Mouse (Mus musculus): ENCODE data around the gene Evi5l.
"Not testable (repeated sequence)": the region's sequence is repeated elsewhere in the genome, so short reads cannot be mapped to it uniquely, and the experiment has no call there.

Evi5l gene

DNA sequence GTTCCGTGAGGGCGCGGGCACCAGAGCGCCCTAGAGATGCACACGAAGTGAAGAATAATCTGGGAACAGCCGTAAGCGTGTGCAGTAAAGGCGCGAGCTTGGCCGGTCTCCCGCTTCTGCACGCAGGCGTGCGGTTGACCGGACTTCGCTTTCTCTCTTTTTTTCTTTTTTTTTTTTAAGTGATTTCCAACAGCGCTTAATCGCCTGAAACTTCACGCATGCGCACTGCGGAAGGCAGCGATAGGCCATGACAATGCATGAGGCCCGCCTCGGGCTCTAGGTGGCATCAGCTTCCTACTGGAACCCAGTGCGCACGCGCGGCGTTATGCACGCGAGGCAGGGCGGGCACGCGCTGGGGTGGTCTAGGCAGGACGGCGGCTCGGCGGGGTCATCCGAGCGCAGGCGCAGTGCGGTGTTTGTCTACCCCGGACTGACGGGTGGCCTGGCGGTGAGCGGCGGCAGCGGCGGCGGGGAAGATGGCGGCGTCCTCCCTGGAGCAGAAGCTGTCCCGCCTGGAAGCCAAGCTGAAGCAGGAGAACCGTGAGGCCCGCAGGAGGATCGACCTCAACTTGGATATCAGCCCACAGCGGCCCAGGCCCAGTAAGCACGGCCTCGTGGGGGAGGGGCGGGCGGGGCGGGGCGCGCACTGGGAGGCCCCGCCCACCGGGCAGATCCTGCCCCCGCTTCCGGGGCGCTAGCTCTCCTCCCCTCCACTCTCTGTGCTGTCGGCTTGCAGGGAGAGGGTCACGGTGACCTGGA lies 72.2 kb downstream of the Evi5l start, which contains the start of the genes Map2k7 and Gm49320:
TSS of gene Map2k7 (plus strand) at position 307 of the 759 bp plus-strand sequence.
TSS of gene Gm49320 (plus strand) at position 432 of the 759 bp plus-strand sequence.
- ATAC-seq (ENCODE audit: low TSS enrichment) = peak; percentile 92

DNA sequence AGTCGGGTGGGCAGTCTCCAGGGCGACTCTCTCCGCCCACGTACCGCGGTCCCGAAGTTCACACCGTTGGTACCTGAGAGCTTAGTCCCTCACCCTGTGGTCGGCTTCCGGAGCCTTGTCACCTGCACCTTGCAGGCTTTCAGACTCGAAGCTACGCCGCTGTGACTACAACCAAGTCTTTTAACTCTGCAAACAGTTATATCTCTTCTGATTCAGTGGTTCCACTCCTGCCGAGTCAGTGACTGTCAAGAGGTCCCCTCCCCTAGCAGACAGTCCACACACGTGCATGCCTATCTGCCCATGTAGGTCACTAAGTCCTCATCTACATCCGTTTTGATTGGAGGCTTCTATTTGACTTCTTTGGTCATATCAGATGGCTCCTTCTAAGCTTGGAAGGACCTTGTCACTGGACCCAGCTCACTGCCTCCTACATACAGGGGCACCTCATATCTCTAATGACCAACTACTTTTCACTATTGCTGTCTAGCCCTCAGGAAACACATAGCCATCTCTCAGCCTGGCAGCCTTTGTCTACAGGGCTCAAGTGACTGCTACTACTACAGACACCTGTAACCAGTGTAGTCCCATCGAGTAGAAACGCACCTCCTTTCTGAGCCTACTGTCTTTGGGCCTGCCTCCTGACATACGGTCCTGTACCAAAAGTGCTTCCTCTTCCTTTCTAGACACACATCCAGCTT lies 73.0 kb downstream of the Evi5l start:
- ATAC-seq (ENCODE audit: low TSS enrichment) = no peak

DNA sequence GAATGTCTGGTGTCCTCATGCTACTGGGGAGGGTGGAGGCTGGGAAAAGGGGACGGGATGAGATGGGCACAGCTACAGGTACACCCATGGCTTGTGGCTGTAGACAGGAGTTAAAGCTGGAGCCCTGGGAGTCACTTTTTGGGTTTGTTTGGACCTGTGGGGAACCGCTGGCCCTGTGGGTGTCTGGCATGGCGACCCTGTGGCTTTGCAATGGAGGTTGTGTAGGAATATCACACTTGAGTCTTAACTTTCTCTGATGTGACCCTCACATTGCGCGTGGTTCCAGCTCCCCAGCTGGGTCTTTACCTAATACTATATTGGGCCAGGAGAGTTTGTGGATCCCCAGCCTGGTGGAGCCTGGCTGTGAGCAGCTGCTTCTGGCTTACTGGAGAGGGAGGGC lies 78.7 kb downstream of the Evi5l start:
- ATAC-seq (ENCODE audit: low TSS enrichment) = no peak

DNA sequence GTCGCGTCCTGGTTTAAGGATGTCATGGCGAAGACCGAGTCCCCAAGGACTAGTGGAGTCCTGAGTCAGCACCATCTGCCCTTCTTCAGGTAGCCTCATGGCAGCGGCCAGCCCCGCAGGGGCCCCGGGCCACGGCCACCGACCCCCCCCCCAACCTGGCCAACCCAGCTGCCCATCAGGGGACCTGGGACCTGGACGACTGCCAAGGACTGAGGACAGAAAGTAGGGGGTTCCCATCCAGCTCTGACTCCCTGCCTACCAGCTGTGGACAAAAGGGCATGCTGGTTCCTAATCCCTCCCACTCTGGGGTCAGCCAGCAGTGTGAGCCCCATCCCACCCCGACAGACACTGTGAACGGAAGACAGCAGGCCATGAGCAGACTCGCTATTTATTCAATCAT lies 79.4 kb downstream of the Evi5l start:
- ATAC-seq (ENCODE audit: low TSS enrichment) = no peak

DNA sequence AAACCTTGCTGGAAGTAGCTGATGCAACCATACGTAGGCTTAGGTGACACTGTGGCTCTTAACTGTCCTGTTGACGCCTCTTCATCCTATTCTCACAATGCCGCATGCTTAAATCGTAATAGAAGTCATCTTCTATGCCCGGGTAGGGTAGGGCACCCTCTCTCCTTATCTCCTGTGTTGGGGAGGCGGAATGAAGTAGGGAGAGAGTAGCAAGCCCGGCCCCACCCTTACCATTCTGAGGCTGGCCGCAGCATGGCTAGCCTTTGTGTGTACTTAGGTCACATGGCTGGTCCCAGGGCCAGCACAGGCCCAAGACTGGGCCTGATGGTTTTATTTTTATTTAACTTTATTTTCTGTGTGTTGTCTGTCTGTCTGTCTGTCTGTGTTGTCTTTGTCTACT lies 80.9 kb downstream of the Evi5l start:
- no peak for ATAC-seq (ENCODE audit: low TSS enrichment)

DNA sequence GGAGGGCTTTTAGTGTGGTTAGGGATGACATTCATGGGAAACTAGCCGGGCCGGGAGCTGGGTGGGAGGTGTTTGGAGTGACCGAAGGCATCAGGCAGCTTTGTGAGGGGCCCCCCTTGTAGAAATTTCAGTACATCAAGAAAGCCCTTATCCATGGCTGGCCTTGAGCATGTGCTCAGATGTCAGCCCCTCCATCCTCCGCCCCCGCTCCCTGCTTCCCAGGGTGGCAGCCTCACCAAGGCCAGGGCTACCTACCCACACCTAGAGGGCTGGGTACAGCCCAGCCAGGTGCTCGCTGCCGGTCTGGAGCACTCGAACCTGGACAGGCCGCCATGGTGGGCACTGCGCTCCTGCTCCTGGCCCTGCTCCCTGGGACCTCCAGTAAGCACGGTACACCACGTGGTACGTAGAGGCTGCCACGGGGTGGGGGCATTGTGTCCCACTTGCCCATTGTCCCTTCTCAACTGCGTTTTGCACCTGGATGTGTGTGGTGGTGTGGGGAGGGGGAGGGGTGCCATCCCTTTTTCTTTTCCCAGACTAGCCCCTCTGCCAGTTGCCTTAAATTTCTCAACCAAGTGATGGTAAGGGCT lies 81.7 kb downstream of the Evi5l start, which contains the start of gene Tgfbr3l:
TSS of gene Tgfbr3l (plus strand) at position 264 of the 590 bp plus-strand sequence.
- ATAC-seq (ENCODE audit: low TSS enrichment) = no peak

DNA sequence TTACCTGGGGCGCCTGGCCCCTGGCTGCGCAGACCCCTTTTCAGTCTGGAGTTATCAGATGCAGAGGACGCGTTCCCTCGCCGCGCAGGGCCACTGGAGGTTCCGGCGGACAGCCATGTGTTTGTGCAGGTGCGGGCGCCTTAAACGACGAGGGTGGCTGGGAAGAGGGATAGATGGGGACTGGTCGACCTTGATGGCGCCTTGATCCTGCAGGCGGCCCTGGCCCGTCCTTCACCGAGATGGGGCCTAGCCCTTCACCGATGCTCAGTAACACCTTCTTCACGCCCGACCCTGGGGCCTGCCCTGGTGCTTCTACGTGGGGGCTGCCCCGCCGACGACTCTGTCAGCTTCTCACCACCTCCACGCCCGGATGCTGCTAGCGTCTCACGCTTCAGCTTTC lies 82.8 kb downstream of the Evi5l start:
- no peak for ATAC-seq (ENCODE audit: low TSS enrichment)

DNA sequence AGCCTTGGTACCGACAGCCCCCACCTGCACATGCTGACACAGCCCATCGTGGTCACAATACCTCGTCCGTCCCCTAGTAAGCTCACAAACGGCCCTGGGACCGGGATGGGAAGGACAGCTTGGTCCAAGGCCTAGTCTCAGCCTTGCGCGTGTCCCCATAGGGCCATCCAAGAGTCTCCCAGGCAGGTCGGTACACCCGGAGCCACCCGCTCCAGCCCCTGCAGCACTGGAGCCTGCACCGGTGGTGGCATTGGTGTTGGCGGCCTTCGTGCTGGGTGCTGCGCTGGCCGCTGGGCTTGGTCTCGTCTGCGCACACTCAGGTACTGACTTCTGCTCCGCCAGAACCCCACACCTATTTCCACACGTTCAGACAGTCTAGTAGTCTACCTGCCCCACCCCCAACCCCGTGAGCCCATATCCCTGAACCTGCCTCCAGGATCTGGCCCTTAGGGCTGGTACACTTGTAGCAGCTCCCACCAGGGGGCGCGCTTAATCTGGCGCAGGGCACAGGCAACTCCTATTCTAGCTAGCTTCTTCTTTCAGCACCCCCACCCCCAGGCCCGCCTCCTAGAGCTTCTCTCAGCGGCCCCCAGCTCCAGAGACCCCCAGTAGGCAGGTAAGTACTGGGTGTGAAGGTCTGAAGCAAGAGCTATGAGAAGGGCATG lies 84.1 kb downstream of the Evi5l start:
- peak; percentile 55 for ATAC-seq (ENCODE audit: low TSS enrichment)

DNA sequence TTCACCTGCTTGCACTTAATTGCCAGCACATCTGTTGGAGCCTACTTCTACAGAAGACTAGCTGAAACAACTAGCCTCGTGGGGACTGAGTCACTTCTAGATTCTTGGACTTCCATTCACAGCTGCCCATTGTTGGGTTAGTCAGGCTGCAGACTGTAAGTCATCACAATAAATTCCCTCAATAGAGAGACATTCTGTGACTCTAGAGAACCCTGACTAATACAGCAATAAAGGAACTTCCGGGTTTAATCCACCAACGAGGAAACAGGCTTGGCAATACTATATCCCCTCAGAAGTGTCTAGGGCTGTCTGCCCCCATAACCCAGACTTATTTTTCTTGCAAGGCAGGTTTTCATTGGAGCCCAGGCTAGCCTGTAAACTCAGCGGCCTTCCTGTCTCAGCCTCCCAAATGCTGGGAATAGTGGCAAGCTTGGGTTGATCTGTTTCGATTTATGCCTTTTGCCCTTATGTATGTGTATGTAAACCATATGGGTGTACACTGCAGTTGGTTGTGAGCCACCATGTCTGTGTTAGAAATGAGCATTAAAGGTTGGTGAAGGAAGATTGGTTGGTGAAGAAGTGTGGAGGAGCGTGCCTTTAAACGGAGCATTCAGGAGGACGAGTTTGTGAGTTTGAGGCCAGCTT lies 85.9 kb downstream of the Evi5l start:
- no peak for ATAC-seq (ENCODE audit: low TSS enrichment)

DNA sequence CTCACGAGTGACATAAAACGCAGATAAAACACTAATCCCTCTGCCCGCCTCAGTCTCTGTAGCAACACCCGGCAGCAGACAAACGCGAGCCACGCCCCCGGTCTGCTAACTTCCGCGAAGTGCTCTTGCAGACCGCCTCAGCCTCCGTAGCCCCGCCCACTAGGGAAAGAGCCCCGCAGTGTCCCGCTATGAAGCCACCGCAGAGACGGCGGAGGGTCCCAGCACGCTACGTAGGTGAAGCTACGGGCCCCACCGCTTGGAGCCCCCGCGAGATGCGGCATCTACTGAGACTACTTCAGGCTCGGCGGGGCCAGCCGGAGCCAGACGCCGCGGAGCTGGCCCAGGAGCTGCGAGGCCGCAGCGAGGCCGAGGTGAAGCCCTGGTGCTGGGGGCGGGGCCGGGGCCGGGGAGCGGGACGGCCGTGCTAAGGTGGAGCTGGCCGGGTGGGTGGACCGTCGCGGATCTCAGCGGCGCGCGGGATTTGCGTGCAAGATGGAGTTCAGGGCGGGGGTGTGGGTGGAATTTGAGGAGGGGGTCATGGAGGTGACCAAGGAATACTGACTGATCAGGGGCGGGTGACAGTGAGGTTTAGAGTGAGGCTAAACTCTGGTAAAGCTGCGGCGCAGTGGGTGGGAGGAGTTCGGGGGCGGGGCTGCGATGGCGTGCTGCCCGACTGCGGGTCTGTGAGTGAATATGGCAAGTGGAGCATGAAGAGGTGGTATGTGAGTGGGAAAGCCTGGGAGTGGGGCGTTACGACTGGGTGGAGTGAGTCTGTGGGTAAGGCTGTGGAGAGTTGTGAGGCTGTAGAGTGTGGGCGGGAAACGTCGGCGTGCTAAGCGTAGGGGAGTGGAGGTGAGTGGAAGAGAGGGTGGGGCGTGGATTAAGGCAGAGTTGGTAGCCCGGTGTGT lies 86.8 kb downstream of the Evi5l start, which contains the start of gene Snapc2:
TSS of gene Snapc2 (plus strand) at position 147 of the 908 bp plus-strand sequence.
- peak; percentile 45 for ATAC-seq (ENCODE audit: low TSS enrichment)

DNA sequence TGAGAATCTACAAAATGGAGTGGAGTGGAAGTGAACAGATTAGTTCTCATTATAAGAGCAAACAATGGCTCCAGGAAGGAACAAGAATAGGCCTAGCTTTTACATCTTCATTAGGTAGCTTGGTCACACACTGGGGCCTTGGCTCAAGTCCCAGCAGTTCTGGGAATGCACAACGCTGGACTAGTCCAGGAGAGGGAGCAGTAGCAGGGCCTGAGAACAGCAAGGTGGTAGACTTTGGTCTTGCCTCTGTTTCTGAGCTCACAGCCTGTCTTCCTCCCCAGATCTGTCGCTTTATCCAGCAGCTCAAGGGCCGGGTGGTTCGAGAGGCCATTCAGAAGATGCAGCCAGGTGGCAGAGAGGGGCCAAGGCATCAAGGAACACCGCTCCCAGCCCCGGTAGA lies 87.6 kb downstream of the Evi5l start:
- ATAC-seq (ENCODE audit: low TSS enrichment) = no peak

DNA sequence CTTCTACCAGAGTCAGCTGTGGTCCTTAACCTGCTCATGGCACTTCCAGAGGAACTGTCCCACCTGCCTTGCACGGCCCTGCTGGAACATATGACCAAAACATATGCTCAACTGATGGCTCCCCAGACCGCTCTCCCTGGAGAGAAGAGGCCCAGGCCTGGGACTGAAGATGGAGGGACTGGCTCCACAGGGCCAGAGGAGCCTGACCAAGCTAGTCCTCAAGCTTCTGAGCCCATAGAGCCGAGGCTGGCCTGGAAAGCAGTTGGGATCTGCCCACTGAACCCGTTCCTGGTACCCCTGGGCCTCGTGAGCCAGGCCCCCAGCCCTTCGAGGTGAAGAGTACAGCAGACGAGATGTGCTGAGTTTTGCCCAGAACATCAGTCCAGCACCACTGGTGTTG lies 89.1 kb downstream of the Evi5l start:
- ATAC-seq (ENCODE audit: low TSS enrichment) = not testable (repeated sequence)

DNA sequence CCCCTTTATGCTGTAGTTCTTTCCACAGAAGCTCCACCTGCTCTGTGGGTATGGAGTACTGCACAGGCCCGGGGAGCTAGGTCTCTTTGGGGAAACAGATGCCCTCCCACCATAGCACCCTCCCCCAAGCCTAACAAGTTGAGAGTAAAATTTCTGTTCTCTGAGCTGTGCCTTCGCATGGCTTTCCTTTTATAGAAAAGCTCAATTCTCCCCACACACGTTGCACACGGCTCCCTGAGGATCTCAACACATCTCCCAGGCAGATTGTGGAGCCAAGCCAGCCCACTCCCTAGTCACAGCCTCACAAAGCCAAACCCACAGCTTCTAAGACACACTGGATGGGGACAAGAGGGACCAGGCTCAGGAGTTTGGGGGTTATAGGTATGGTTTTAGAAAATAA lies 90.5 kb downstream of the Evi5l start:
- peak; percentile 57 for ATAC-seq (ENCODE audit: low TSS enrichment)

DNA sequence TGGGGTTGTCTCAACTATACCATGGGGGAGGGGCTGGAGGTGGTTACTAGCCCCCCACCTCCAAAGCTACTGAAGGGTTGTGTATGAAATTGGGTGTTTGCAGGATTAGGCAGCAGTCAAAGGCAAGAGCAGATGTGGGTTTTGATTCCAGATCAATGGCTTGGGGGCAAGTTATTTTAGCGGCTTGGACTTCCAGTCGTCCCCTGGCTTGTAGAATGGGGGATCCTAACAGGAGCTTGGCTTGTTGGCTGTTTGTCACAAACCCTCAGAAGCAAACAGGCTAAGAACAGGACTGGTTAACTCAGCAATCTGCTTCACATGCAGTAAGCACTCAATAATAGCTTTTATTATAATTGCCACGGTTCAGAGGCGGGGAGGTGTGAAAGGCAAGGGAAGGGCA lies 91.0 kb downstream of the Evi5l start:
- ATAC-seq (ENCODE audit: low TSS enrichment) = no peak

DNA sequence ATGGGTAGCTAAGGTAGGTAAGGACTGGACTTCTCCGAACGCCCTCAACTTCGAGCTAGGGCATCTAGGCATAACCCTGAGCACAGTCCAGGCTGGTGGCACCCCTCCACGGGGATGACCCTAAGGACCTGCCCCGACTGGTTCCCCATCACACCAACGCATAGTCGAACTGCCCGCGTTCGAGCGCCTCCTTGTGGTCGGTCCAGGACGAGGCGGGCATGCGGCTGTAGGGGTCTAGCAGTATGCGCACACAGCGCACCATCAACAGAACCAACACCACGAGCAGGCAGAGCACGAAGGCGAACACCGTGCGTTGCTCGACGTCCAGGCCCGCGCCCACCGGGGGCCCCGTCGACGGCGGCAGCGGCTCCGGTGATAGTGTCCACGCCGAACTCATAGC lies 91.9 kb downstream of the Evi5l start:
- peak; percentile 17; the same call in 1 of the 2 replicates for ATAC-seq (ENCODE audit: low TSS enrichment)

DNA sequence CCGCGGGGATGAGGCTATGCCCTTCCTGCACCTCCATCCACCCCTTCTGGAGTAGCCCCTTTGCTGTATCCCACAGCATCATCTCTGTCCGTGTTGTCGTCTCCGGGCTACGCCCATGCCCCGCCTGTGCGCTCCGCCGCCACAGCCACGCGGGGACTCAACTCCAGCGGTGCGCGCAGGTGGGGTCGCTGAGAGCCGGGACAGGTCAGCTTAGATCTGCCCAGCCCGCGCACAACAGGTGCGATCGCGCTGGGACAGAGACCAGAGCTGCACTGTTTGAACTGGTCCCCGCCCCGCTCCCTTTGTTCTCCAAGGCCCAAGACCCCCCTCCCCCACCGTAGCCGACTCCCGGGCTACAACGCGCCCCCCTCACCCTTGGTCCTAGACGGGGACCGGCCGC lies 92.3 kb downstream of the Evi5l start:
- ATAC-seq (ENCODE audit: low TSS enrichment) = no peak

DNA sequence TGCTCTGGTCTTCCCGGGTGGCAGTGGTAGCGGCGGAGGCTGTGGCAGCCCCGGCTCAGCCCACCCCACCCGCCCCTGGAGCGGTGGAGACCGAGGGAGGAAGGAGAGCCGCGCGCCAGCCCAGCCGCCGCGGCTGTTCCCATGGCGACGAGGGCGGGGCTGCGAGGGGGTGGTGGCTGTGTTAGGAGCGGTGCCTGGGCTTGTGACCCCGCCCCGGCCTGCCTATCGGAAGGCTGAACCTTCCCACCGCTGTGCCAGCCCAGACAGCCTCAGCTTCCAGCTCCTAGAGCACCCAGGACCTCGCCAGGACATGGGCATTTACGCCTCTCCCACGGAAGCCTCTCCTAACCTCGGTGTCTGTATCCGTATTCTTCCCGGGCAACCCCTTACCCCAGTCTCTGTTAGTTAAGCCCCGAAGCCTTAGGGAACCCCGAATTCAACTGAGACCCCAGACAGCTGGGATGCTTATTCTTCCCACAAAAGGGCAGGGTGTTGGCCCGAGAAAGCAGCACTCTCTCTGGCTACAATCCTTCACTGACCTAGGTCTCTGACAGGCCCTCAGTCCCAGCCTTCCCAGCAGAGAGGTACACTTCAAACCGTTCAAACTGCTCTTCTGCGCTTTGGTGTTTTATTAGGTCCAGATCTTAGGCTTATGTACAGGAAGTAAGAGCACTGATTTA lies 92.9 kb downstream of the Evi5l start, which contains the start of gene Ctxn1:
TSS of gene Ctxn1 (minus strand) at position 150 of the 680 bp plus-strand sequence.
- ATAC-seq (ENCODE audit: low TSS enrichment) = peak; percentile 50

DNA sequence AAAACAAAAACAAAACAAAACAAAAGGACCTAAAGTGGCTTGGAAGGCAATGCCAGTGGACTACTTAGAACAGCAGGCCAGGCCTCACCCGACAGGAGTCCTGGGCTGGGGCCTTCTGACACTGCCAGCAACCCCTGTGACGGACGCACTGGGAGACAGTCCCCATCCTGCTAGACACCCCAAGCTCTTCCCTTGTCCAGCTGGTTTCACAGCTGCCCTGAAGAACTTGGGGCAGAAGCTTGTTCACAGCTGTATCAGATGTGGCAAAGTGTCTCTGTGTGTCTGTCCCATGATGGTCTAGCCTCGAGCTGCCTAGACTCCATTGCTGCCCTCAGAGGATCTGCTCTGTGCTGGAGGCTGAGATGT lies 93.4 kb downstream of the Evi5l start:
- ATAC-seq (ENCODE audit: low TSS enrichment) = no peak
